Mouse (Mus musculus) embryo, embryonic 11.5 days (tissue): Measurements from ENCODE around the gene Ugt1a5.

ENCODE experiments used
- DNase-seq: peaks from one replicate; pipeline ENCODE4 v3.0.0-alpha.2; 2012; ENCODE audit warnings: low read depth, low spot score

Gene Ugt1a5

GRCm38 (mm10) chr1:88240072-88240471 lies 74.3 kb downstream of the Ugt1a5 start:
- DNase-seq: no peak

GRCm38 (mm10) chr1:88240579-88240978 lies 74.8 kb downstream of the Ugt1a5 start:
- no peak for DNase-seq

GRCm38 (mm10) chr1:88243861-88244260 lies 78.0 kb downstream of the Ugt1a5 start:
- no peak for DNase-seq

- DNase-seq: no peak
These were observed 80.1 kb downstream of the Ugt1a5 start for GRCm38 (mm10) chr1:88245881-88246280.

GRCm38 (mm10) chr1:88246386-88246785 lies 80.6 kb downstream of the Ugt1a5 start:
- DNase-seq: no peak

- DNase-seq: no peak
These were observed 81.8 kb downstream of the Ugt1a5 start for GRCm38 (mm10) chr1:88247660-88248059.

GRCm38 (mm10) chr1:88248658-88249057 lies 82.8 kb downstream of the Ugt1a5 start:
- no peak for DNase-seq

GRCm38 (mm10) chr1:88249596-88249995 lies 83.8 kb downstream of the Ugt1a5 start:
- no peak for DNase-seq

GRCm38 (mm10) chr1:88250023-88250422 lies 84.2 kb downstream of the Ugt1a5 start:
- no peak for DNase-seq

GRCm38 (mm10) chr1:88253106-88253505 lies 87.3 kb downstream of the Ugt1a5 start:
- no peak for DNase-seq

- no peak for DNase-seq
These were observed 87.7 kb downstream of the Ugt1a5 start for GRCm38 (mm10) chr1:88253540-88253939.

- DNase-seq: no peak
These were observed 89.1 kb downstream of the Ugt1a5 start for GRCm38 (mm10) chr1:88254793-88255465.

- DNase-seq: no peak
These were observed 89.7 kb downstream of the Ugt1a5 start for GRCm38 (mm10) chr1:88255466-88255857.

GRCm38 (mm10) chr1:88255989-88256754 lies 90.4 kb downstream of the Ugt1a5 start:
- no peak for DNase-seq

- DNase-seq: no peak
These were observed 91.3 kb downstream of the Ugt1a5 start for GRCm38 (mm10) chr1:88256886-88257663.

- DNase-seq: no peak
These were observed 91.9 kb downstream of the Ugt1a5 start for GRCm38 (mm10) chr1:88257681-88258080.

GRCm38 (mm10) chr1:88258361-88258760 lies 92.5 kb downstream of the Ugt1a5 start:
- no peak for DNase-seq

GRCm38 (mm10) chr1:88258881-88259642 lies 93.2 kb downstream of the Ugt1a5 start:
- no peak for DNase-seq

- DNase-seq: no peak
These were observed 93.8 kb downstream of the Ugt1a5 start for GRCm38 (mm10) chr1:88259643-88260024.

- DNase-seq: no peak
These were observed 94.3 kb downstream of the Ugt1a5 start for GRCm38 (mm10) chr1:88260114-88260513.

- DNase-seq: no peak
These were observed 95.0 kb downstream of the Ugt1a5 start for GRCm38 (mm10) chr1:88260604-88261377.
